Mouse (Mus musculus) megakaryocyte progenitor cell, adult 5-6 weeks (primary cell): ENCODE measurements around the gene Mfap5. TPM values are rescaled to one million over a fixed set of nuclear protein-coding genes. Genes with fewer than 3 reads are reported as not detected.
A peak's percentile ranks its signal among the peaks of the same experiment; 100 is the strongest.
"Not testable (repeated sequence)": the region's sequence is repeated elsewhere in the genome, so short reads cannot be mapped to it uniquely, and the experiment has no call there.

Experiments
- ATAC-seq: replicated peaks from 2 replicates; pipeline ENCODE4 v1.8.0; 2016; ENCODE audit warnings: mild to moderate bottlenecking, moderate TSS enrichment, inconsistent platforms; ENCODE audit not compliant: poor library complexity
- total RNA-seq, 2 experiments: library from RNA; stranded (forward) in 1 of 2; stranded (reverse) in 1 of 2; fragments of 157-497, 149-512 nt in 1 of 2; fragments of 200-1000 nt in 1 of 2; gene quantifications; 2 replicates each; pipeline versions ENCODE4 v1.2.3 to v1.2.4; 2015 to 2017

Gene Mfap5
- total RNA-seq, 2 experiments from 2014 or later, result not detected

DNA sequence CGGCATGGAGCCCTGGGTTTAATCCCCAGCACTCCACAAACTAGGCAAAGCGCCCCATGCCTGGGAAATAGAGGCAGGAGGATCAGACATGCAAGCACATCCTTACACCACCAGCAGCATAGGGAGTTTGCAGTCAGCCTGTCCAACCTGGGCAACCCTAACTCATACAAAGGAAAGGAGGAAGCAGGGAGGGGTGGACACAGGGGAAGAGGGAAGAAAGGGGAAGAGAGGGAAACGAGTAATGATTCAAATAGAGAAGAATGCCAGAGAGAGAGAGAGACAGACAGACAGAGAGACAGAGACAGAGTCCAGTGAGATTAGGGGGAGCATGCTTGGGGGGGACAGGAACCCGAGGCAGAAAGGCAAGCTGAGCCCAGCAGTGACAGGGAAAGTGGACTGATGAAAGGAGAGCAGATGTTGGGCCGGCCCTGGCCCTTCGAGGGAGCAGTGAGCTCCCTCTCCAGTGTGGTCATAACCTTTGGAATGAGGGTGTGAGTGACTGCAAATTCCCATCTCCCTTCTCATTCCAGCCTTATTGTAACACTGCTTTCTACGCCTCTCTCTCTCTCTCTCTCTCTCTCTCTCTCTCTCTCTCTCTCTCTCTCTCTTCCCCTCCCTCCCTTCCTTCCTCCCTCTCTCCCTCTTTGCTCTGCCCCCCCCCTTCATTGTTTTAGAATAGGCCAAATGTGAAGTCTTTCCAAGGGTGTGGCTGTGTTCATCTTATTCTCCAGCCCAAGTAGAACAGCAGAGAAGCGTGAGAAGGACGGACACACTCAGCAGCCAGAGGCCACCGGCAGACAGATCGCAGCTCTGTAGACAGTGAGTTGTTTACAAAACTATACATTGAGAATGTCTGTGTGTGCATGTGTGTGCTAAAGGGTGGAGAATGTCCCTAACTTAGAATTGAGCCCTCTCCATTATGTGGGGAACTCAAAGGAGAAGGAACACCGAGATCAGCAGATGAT is 7.6 kb downstream of the Mfap5 start:
- ATAC-seq, result peak; percentile 57

DNA sequence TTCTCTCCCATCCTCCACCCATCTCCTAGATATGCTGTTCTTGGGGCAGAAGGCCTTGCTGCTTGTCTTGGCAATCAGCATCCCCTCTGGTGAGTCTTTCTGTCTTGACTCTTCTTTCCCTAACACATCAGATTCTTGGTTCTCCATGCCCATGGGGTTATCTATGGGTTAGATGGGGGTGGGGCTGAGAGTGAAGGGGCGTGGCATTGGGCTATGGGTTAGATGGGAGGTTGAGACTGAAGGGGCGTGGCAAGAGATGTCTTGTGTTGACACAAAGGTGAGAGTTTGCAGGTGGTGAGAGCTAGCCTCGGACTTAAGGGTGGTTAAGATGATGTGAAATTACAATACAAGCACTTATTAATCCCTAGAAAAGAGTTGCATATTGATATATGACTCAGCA is 8.7 kb downstream of the Mfap5 start:
- ATAC-seq, result no peak

DNA sequence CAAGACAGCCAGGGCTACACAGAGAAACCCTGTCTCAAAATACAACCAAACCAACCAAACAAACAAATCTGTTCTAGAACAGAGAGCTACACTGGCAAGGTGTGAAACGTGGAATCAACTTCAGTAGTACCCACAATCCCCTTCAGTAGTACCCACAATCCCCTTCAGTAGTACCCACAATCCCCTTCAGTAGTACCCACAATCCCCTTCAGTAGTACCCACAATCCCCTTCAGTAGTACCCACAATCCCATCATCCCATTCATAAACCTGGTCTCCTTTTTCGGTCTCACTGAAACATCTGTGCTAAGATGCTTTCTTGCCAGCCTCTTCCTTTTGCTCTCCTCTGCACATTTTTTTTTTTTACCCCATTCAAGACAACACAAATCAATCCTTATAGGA is 10.1 kb downstream of the Mfap5 start:
- ATAC-seq, result not testable (repeated sequence)

DNA sequence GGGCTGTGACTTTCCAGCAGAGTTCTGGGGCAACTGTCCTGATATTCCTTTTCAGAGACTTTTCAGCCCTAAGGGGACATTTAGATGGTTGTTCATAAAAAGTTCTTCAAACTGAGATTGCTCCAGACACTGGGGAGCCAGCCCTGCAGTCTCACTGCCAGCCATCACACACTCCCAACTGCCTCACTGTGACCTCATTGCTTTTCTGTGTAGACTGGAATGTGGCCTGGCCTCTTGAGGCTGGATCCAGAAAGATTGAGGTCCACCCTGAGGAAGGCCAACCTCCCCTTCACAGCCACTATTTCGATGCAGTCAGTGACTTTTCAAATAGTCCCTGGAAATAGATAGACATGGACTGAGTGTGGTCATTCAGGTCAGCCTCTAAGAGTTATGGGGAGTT is 12.0 kb downstream of the Mfap5 start:
- no peak for ATAC-seq

DNA sequence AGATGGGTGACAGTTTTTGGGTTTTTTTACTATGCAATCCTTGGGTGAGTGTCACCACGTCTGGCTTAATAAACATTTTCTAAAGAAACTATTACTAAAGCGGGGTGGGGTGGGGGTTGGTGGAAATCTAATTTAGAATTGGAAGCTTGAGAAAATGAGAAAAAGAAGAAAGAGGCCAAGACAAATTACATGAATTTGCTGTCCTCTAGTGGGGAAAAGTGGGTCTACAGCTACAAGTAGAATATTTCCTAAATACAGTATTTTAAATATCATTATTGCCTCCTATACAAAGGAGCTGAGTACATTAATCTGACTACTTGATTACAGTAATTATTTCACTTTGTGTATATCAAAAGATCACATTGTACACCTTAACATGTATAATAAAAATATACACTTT is 13.7 kb downstream of the Mfap5 start:
- ATAC-seq, result 0 out of 2 replicates have a peak, but pooled peaks have one; percentile 29

DNA sequence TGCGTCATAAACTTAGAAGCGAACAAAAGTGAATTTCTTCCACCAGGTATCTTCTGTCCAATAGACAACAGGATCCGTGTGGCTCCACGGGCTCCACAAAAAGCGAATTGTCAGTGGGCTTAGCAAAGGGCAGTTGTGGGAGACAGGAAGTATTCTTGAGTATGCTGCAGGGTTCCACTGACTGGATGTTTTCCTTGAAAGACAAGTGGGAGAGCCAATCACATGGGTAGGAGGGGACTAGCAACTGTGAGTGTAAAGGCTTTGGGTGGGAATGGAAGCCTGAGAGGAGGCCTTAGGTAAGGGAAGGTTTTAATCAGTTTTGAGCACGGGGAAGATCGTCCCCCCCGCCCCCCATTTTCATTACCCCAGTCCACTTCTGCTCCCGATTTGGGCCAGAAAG is 16.9 kb downstream of the Mfap5 start:
- ATAC-seq, result no peak

DNA sequence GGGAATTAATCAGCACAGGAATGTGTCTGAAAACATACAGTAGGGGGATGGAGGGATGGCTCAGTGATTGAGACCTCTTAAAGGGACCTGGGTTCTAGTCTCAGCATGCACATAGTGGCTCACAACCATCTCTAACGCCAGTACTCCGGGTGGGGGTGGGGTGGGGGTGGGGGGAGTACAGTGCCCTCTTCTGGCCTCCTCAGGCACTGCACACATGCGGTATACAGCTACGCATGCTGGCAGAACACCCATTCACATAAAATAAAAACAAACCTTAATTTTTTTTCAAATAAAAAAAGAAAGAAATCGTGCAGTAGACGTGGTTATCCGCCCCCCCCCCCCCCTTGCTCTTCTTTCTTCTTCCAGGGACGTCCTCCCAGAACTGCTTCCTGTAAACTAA is 17.6 kb downstream of the Mfap5 start:
- no peak for ATAC-seq

DNA sequence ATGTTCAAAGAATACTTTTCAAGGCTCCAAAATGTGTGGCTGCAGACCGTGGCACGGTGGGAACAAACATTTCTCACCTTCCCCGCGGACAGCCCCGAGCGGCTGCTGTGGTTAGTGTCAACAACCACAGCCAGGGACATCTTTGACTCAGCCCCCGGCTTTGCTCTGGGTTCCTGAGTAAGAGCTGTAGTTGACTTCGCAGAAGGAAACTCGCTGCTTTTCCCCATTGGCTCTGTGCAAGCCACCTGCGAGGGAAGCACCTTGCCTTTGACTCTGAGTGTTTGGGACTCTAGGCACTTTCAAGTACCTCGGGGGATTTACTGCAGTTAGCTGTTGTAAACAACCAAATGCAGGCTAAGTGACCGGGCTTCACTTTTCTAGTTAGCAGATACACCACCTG is 22.0 kb downstream of the Mfap5 start:
- peak; percentile 34 for ATAC-seq

DNA sequence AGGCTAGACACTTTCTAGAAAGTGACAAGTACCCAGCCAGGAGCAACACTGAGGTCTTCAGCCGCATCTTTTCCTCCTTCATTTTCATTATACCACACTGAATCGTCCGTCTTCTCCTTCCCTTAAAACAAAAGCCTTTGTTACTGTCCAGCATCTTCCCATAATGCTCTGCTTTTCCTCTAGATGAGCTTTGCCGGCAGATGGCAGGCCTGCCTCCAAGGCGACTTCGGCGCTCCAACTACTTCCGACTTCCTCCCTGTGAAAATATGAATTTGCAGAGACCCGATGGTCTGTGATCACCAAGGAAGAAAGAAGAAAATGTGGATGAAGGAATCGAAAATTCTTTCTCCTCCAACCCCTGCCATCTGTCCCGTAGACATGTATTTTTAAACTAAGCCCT is 22.5 kb downstream of the Mfap5 start:
- no peak for ATAC-seq

DNA sequence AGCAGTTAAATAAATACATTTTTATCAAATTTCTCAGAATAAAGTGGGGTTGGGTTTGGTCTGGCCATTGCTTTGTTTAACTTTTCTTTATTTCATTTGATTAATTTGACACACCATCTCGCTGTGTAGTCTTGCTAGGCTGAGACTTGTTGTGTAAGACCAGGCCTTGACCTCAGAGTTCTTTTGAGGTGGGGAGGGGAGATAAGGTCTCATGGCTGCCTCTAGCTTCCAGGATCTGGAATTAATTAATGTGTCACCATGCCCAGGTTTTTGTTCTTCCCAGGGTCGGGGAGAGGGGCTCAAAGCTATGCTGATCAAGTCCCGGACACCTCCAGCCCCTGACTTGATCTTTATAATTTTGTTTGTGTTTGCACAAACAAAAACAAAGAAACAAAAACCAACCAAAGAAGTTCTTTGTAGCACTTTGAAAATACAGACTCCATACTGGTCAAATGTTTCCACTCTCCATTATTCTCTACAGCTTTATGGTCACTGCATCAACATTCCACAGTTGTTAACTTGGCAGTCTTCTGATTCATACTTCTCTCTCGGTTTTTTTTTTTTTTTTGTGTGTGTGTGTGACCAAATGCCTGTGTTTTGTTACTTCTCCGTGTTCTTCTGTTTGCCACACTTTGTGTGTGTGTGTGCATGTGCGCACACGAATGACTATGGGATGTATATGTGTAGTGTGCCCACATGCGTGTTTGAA is 26.0 kb downstream of the Mfap5 start:
- ATAC-seq, result no peak

DNA sequence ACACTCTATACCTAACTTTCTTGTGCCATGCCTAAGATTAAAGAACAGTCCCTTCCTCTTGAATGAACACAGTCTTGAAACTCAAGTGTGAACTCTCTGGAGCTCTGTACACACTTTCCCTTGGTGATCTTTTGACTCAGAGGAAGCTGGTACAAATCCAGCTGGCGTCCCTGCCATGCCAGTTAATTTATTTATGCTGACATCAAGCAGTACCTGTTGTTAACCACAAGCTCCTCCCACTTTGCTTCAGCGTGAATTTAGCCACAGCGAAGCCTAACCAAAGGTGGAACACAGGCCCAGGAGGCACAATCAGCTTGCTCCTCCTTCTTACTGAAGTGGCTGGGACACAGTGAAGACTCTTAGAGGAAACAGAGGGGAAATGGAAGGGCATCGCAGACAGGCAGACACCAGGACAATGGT is 27.2 kb downstream of the Mfap5 start:
- peak; percentile 80 for ATAC-seq

DNA sequence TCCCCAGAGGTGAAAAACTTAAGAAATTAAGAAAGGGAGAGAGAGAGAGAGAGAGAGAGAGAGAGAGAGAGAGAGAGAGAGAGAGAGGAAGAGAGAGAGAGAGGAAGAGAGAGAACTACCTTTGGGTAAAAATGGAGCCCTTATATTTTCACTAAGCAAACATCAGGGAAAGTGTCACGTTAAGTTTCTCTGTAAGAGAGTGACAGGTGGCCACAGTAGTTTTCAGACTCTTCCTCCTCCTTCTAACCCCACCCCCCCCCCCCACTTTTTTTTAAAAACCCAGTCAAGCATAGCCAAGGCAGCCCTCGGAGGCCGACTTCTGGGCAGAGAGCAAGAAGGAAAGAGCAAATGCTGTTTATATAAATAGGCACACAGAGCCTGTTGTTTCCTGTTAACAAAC is 28.4 kb downstream of the Mfap5 start:
- ATAC-seq, result no peak

DNA sequence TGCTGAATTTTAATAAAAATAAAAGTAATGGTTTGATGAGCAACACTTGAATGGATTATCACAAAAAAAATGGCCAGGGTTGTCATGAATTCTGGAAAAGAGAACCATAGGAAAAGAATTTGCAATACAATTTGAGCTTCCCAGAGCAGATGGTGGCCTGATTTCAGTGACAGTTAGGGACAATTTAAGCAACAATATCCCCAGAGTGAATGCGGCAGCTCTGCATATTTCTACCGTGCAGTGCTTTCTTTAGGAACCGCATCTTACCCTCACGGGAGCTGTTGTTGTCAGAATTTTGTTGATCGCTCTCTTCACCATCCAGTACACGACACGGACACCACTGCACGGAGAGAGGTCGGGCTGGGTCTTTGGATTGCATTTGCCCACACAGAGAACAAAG is 33.9 kb downstream of the Mfap5 start:
- no peak for ATAC-seq

DNA sequence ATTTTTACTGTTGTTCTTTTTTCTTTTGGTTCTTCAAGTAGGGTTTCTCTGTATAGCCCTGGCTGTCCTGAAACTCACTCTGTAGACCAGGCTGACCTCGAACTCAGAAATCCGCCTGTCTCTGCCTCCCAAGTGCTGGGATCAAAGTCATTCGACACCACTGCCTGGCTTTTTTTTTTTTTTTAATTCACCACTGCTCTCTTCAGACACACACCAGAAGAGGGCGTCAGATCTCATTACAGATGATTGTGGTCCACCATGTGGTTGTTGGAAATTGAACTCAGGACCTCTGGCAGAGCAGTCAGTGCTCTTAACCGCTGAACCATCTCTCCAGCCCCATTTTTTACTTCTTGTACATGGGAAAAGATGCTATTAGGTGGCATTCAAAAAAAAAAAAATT is 36.8 kb downstream of the Mfap5 start:
- not testable (repeated sequence) for ATAC-seq

DNA sequence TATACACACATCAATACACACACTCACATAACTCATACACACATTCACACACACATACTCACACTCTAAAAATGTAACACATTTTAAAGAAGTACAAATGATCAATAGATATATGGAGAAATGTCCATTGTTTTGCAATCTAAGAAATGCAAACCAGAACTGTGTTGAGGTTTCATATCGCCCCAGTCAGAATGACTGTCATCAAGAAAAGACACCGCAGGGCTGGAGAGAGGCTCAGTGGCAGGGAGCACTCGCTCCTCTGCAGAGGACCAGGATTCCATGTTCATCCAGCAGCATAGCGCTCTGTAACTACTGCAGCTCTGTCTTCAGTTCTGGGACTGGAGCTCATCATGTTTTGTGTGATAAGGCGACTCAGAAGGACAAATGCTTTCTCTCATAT is 37.9 kb downstream of the Mfap5 start:
- ATAC-seq, result peak; percentile 26; the same call in 1 of the 2 replicates

DNA sequence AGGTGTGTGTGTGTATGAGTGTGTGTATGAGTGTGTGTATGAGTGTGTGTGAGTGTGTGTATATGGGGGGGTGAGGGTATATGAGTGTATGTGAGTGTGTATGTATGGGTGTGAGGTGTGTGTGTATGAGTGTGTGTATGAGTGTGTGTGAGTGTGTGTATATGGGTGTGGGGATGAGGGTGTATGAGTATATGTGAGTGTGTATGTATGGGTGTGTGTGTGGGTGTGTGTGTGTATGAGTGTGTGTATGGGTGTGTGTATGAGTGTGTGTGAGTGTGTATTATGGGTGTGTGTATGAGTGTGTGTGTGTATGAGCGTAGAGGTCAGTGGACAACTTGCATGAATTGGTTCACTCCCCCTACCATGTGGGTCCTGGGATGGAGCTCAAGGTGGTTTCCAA is 39.0 kb downstream of the Mfap5 start:
- no peak for ATAC-seq

DNA sequence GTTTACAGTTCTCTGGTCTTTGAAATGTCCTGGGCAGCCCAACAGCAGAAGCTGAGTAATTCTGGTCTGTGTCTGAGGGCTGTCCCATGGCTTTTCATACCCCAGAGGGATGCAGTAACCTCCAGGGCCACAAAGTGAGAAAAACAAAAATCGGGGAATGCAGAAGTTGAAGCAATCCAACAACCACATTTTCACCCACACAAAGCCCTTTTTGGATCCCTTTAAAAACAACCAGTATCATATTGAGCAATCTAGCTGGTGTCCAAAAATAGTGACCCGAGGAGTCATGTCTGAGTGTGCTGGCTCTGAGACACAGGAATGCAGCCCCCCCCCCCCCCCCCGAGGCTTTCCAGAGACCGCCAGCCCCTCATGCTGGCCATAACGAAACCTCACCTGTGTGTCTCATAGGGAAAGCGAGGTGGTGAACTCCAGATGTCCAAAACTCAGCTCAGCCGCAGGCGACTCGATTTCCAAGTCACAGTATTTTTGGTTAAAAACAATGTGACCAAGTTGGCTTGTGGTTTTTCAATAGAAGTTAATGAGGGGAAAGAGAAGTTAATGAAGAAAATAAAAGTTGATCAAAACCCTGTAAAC is 39.7 kb downstream of the Mfap5 start:
- ATAC-seq, result peak; percentile 81

DNA sequence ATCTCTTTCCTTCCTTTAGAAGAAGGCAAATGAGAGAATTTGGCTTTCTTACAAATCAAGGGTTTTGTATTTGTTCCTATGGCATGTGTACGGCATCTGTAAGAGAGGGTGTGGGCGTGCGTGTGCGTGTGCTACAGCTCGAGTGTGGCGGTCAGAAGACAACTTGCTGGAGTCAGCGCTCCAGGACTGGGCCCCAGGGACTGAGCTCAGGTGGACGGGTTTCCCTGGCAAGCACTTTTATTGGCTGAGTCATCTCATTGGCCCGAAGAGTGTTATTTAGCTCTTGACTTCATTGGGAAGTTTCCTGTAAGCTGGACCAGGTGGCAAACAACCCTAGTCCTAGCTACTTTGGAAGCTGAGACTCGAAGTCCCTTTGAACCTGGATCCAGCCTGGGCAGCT is 40.3 kb downstream of the Mfap5 start:
- 0 out of 2 replicates have a peak, but pooled peaks have one; percentile 24 for ATAC-seq

DNA sequence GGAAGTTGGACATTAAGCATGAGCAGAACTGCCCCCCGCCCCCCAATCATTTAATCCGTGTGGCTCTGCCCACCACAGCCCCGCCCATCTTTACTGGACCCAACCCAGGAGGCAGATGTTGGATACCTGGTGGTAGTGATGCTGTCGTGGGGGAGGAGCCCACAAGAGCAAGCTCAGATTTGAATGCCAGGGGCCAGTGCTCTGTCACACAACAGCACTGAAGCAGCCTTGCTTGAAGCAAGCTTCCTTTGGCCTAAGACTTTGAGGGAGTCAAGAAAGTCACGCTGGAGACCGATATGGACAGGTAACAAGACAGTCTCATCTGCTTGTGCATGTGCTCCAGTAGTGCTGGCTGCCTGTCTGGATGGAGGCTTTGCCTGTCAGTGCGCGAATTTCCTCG is 48.0 kb downstream of the Mfap5 start, which contains the start of gene Aicda:
Gene Aicda, plus strand, starts transcription at position 196 of the 400 bp plus-strand sequence.
- no peak for ATAC-seq

DNA sequence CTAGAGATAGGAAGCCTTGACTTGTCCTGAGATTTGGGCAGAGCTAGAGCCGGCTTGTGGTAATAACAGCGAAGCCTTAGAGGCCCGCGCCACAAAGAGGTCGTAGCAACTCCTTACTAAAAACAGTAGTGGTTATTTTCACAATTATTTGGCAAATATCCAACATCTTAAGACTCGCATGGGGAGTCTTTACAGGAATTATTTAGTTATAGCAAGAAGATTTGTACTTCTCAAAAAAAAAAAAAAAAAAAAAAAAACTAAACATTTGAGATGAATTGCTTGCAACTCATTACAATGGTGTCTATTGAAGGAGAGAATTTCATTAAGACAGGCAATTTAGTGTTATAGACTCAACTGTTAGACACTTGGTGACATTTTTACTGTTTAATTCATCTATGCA is 48.5 kb downstream of the Mfap5 start:
- no peak for ATAC-seq

DNA sequence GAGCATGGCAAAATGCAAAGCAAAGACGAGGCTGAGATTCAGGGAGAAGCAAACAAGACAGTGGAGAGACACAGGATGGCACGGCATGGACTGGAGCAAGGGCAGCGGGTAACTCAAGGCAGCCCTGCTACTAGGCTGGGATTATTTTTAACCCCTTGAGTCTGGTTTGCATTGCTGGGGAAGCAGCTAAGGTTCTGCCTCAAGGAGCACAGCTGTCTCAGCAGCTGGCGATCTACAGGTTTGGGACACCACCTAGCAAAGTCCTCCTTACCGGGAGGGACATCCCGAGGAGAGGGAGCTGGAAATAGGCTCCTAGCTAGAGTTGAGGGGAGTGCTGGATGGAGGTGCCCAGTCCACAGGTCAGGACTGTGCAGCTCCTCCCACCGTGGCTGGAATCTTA is 49.6 kb downstream of the Mfap5 start:
- ATAC-seq, result no peak
